Mouse (Mus musculus) G1E (cell line): Measurements from ENCODE around the gene Tsr2.

Source experiments
- CTCF ChIP-seq: IDR thresholded peaks from 2 replicates; pipeline ENCODE4 v1.5.1; 2012; ENCODE audit warnings: low read depth, low read length, inconsistent platforms, mixed read lengths
- GATA1 ChIP-seq: IDR thresholded peaks from 2 replicates; pipeline ENCODE4 v1.6.1; 2012; ENCODE audit warnings: borderline replicate concordance, low read length, inconsistent platforms, mixed read lengths
- POLR2AphosphoS5 ChIP-seq: IDR thresholded peaks from 2 replicates; pipeline ENCODE4 v1.6.1; 2012; ENCODE audit warnings: low read depth, low read length, inconsistent platforms; ENCODE audit not compliant: insufficient replicate concordance
- TAL1 ChIP-seq: conservative IDR thresholded peaks from 2 replicates; pipeline ENCODE4 v1.6.1; 2012; ENCODE audit warnings: low read depth, low read length, inconsistent platforms, mixed read lengths

- no peak for TF ChIP-seq CTCF
- no peak for TF ChIP-seq POLR2AphosphoS5
- no peak for TF ChIP-seq GATA1
- TF ChIP-seq TAL1 = no peak
Observed at GRCm38 (mm10) chrX:151046321-151046720, 50.0 kb downstream of the Tsr2 start.
